Mouse (Mus musculus) thymus, postnatal 4 days (tissue): ENCODE measurements around the gene Pml.
"Not testable (repeated sequence)": the region's sequence is repeated elsewhere in the genome, so short reads cannot be mapped to it uniquely, and the experiment has no call there.

Experiments
- DNase-seq: peaks from one replicate; pipeline ENCODE4 v3.0.0; 2021

Pml gene

DNA sequence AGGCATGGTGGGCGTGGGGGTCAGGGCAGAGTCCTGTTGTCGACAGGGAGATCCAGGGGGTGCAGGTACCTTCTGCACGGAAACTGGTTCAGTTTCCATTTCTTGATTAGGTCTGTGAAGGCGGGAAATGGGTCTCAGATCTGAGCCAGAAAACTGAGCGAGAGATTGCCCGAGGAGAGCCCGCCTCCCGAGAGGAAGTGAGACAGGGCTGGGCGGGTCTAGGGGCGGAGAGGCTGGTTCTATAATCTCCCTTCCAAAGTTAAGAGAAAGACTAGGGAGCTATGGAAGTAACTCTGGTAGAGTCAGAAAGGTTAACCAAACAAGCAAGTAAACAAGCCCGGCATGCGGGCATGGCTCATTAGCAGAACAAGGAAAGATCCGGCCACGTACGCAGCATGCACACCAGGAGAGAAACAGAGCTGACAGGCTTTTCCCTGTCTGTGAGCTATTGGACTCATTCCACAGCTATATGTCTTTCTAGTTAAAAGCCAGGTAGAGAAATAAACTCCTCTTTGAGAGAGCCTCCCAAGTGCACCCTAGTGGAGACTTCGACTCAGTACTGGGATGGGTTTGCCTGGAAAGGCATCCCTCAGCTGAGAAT is at the start of gene Pml:
Gene Pml (minus strand): TSS at position 195 of the 601 bp plus-strand sequence.
- DNase-seq = peak; percentile 81

DNA sequence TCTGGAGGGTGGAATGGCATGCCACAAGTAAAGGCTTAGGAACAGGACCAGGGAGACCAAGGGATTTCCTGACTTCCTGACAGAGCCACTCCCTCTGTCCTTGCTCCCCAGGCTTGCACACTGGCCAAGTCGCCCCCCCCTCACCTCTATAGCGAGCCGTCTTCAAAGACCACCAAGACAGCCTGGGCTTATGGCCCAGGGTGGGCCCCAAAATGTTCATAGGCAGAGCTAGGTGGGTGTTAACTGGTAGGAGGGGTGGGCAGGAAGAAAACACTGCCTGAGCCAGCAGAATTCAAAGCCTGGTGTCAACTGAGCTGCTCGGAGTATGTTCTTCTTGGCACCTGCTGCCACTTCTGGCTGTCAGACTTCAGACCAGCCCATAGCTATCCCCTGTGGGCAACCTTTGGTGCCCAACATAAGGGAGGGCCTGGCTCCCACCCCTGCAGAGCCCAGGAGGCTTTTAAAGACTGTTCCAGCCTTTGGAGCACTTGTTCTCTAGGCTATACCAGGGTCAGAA is 48.4 kb upstream of the Pml start:
- DNase-seq = no peak

DNA sequence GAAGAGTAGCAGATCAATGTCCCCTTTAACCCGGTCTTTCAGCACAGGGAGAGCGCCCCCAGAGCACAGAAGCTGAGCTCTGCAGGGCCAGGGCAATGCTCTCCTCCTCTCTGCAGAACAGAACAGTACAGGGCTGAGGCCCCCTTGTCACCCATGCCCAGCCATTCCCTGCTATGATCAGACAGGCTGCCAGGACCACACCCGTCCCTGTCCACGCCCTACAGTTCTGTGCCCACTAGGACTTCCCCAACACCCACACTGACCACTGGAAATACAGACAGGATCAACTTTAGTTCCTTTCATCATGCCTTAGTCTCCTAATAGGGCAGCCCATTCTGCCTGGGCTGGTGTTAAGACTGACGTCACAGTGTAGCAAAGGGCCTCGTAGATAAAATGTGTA is 47.5 kb upstream of the Pml start:
- DNase-seq = no peak

GRCm38 (mm10) chr9:58295766-58296361 is 46.3 kb upstream of the Pml start:
- no peak for DNase-seq

DNA sequence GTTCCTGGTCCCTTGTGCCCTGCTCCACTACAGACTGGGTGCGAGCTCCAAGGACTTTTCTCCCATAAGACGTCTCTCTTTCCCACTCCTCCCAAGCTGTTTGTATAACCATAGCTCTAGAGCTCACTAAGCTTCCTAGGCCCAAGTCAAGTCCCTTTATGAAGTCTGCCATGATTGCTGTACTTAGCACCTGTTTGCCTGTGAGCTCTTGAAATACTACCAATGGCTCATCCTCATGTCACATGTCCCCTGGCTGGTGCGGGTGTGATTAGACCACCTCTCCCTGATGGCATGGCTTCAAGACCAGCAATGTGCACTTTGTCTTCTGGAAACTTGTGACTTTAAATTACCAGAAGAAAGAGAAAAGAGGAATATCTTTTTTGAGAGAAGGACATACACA is 45.8 kb upstream of the Pml start:
- no peak for DNase-seq

- DNase-seq = no peak
Measured at GRCm38 (mm10) chr9:58294527-58294926, 44.9 kb upstream of the Pml start.

GRCm38 (mm10) chr9:58289901-58290300 is 40.3 kb upstream of the Pml start:
- no peak for DNase-seq

DNA sequence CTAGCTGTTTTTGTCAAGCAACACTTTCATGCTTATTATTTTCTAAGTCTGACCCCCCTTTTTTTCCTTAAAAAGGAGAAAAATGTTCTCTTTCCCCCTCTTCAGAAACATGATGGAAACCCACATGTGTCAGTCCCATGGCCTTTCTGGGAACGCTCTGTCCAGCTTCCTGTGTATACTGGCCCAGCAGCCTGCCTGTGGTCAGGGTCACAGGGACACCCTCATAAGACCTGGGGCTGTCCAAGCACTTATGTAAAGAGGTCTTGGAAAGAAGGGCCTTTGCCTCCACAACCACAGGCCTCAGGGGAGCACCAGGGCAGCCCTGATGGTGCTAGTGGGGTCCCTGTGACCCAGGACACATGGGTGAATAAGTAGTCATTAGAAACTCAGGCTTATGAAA is 39.5 kb upstream of the Pml start:
- no peak for DNase-seq

DNA sequence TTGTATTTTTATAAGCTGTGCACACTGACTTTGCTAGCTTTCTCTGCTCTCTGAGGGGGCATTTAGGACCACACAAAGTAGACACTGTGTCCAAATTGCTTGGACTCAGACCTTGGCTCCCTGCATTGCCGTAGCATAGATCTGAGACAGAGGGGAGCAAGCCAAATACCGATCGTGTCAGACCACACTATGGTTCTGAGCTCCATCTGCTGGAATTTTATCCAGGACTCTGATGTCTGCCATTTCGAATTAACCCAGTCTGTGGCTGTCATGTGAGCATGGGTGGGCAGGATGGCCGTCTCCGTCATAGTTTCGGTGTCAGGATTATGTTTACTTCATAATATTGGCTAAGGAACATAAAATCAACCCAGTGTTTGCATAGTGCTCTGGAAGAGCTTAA is 33.8 kb upstream of the Pml start:
- no peak for DNase-seq

DNA sequence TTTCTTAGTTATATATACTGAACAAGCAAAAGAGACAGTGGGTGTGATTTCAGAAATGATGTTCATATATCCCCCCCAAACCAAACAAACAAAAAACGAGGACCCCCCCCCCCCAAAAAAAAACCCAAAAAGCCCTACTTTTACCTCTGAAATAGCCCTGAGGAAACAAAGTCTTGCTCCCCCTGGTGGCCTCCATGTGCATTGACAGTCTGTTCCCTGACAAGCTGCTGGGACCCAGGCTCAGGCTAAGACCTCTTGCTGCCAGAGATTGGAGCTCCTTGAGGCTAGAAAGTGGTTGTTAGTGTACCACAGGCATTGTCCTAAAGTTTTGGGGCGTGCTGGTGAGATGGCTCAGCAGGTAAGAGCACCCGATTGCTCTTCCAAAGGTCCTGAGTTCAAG is 32.0 kb upstream of the Pml start:
- DNase-seq = peak; percentile 77

- DNase-seq = peak; percentile 63
Measured at GRCm38 (mm10) chr9:58280259-58281109, 30.9 kb upstream of the Pml start.

- DNase-seq = no peak
Measured at GRCm38 (mm10) chr9:58279780-58280179, 30.2 kb upstream of the Pml start.

DNA sequence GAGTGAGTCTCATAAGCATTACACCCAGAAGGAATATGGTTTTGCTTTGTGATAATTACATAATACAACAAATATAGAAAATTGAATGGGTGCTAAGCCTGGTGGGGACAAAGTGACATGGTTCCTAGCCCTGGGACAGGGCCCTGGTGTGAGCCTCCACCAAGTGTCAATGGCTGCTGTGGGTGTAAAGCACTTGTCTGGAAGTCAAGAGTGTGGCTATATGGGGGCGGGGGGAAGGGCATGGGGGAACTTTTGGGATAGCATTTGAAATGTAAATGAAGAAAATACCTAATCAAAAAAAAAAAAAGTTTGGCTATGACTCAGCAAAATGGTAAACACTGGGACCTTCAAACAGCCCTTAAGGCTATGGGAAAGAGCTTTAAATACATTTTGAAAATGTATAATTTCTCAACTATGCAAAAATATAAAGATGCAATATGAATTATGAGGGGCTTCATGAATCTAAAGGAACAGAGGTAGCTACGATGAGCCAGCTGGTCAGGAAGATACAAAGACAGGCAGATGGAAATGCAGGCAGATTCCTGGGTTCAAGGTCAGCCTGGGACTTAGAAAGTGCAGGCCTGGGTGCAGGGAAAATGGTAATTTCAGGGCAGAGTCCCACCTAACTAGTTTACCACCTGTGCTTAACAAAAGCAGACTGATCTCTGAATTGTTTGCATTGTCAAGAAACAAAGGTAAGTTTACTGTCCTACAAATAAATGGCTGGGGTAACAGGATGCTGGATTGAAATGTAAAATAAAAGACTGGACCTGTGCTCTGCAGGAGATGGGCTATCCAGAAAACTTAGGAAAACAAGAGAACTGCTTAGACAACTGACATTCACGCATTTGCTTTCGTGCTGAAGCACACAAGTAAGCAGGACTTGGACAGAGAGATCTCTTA is 29.5 kb upstream of the Pml start:
- DNase-seq = no peak

DNA sequence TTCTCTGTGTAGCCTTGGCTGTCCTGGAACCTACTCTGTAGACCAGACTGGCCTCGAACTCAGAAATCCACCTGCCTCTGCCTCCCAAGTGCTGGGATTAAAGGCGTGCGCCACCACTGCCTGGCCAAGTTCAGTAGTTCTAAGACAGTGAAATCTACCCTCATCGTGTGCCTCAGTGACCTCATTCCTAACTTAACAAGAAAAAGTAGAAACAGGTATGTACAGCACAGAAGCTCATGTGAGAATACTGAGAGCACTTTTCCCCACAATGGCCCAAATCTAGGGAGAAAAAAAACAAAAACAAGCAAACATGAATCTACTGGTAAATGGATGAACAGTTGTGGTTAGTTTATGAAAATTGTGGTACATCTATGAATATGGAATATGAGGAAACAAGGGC is 28.7 kb upstream of the Pml start:
- DNase-seq = no peak

- DNase-seq = no peak
Measured at GRCm38 (mm10) chr9:58276346-58276745, 26.8 kb upstream of the Pml start.

- DNase-seq = no peak
Measured at GRCm38 (mm10) chr9:58275797-58276196, 26.2 kb upstream of the Pml start.

GRCm38 (mm10) chr9:58275115-58275774 is 25.7 kb upstream of the Pml start:
- peak; percentile 42 for DNase-seq

GRCm38 (mm10) chr9:58274626-58275025 is 25.0 kb upstream of the Pml start:
- DNase-seq = no peak

DNA sequence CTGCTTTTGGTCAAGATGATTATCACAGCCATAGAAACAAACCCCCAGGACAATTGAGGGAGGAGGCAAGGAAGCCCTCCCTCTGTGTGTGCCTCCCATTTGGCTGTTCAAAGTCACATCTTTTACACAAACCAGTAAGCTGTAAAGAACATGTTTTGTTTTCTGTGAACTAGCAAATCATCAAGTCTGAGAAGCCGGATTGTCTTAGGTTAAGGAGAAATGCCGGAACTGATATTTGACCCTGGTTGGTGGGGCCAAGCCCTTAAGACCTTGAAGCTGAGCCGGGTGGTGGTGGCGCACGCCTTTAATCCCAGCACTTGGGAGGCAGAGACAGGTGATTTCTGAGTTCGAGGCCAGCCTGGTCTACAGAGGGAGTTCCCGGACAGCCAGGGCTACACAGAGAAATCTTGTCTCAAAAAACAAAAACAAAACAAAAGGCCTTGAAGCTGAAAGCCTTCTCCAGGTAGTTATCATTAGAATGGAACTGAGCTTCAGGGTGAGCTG is 24.6 kb upstream of the Pml start:
- DNase-seq = no peak

GRCm38 (mm10) chr9:58272855-58273254 is 23.3 kb upstream of the Pml start:
- DNase-seq = no peak

DNA sequence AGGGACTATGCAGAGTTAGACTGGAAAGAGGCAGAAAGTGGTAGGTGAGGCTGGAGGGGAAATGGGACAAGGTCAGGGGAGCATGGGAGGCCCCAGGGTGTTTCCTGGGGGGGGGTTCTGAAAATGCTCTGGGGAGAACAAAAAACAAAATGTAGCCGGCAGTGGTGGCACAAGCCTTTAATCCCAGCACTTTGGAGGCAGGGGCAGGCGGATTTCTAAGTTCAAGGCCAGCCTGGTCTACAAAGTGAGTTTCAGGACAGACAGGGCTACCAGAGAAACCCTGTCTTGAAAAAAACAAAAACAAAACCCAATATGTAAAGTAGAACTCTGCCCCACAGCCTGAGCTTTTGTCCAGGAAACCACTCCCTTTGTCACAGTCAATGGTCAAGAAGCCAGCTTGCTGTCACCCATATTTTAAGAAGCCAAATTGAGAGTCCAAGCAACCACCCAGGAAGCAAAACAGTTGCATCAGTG is 22.5 kb upstream of the Pml start:
- no peak for DNase-seq

DNA sequence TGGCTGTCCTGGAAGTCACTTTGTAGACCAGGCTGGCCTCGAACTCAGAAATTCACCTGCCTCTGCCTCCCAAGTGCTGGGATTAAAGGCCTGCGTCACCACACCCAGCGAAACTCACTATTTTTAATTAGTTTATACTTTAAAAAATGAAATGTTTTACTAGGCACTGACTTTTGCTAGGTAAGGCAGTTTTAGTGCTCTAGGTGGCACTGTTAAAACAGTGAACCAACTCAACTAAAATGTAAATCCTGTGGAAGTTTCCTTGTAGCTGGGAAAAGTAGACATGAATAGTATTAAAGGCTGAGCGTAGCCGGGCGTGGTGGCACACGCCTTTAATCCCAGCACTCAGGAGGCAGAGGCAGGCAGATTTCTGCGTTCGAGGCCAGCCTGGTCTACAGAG is 22.0 kb upstream of the Pml start:
- not testable (repeated sequence) for DNase-seq
